Comparison of ENCODE assay signal across 12 mouse cellular contexts in the genomic region with DNA sequence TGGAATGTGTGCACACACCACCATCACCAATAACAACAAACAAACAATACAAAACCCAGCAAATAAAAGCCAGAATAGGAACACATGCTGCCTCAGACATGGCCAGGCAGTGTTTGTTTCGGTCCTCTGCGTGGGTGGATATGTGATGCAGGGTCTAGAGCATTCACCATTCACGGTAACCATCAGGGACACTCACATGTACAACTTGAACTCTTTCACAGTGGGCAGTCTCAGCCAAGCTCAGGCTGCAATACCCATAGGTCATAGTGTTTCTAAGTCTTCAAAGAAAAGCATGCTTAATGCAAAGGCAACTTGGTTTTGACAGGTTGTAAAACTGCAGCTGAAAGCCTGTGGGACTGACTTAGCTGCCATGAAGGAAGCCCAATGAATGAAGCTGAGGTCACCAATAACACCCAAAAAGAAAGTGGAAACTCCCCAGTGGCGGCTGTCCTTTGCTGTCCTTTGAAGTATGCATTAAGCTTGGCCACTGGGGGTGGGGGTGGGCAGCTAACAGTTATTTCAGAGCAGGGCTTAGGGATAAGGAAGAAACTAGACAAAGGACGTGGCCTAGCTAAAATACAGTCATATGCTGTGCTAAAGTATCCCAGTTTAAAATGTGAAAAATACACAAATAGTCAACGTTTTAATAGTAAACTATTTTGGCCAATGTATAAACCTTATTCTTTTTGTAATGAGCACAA. TPM values are rescaled to one million over a fixed set of nuclear protein-coding genes. Genes with fewer than 3 reads are reported as not detected.
A peak's percentile ranks its signal among the peaks of the same experiment; 100 is the strongest.
DNase-seq lines count a peak whose midpoint lies in the region; ATAC-seq and TF ChIP-seq lines count a peak whose summit lies in the region.
"Had no signal": no experiment of that assay in that cellular context is flagged by ENCODE, and none has a peak within 500 bp of the region (broad histone marks: within the 10 kb centered on the region; RNA-seq: fewer than 3 reads in every experiment).

No protein-coding gene starts in this region.

- intact Hi-C loops in left cerebral cortex, postnatal 25 days (cut with DNase I) = no loop called here

- DNase-seq in heart, postnatal 0 days (ENCODE audit: low spot score) = no peak
- no peak for DNase-seq in heart, adult 8-10 months (ENCODE audit: low spot score)
- DNase-seq in embryonic facial prominence, embryonic 10.5 days (ENCODE audit: low spot score) = no peak
- DNase-seq in left cerebral cortex, postnatal 25 days (ENCODE audit: low spot score in 2 of 2) = no peak
- DNase-seq in layer of hippocampus, postnatal 36 days = no peak
- DNase-seq: cerebellum, postnatal 10 days; left cerebral cortex, postnatal 4 days had no signal

- TF ChIP-seq CTCF in heart, postnatal 0 days (IDR thresholded peaks at IDR 0.05; ENCODE audit: low read depth) = no peak

- H3K27ac ChIP-seq in heart, postnatal 0 days (ENCODE audit: low read depth) = peak overlapping the region; percentile 27
- H3K27ac ChIP-seq in embryonic facial prominence, embryonic 10.5 days (replicated peaks) = peak overlapping the region; percentile 30; the same call in 1 of the 2 replicates
- peak overlapping the region; percentile 80; the same call in 1 of the 2 replicates for H3K27ac ChIP-seq in embryonic facial prominence, embryonic 12.5 days
- peak overlapping the region; percentile 85; the same call in 1 of the 2 replicates for H3K27ac ChIP-seq in limb, embryonic 13.5 days
- H3K27ac ChIP-seq: midbrain, embryonic 10.5 days had no signal

- H3K9ac ChIP-seq in heart, postnatal 0 days (replicated peaks; ENCODE audit: low read depth, low read length) = no peak overlapping the region
- no peak overlapping the region for H3K9ac ChIP-seq in embryonic facial prominence, embryonic 12.5 days
- no peak overlapping the region for H3K9ac ChIP-seq in limb, embryonic 13.5 days

- 52% methylated on average over 6 of the region's 6 CpGs for WGBS in heart, postnatal 0 days
- WGBS in embryonic facial prominence, embryonic 10.5 days = 68% methylated on average over 6 of the region's 6 CpGs
- 64% methylated on average over 6 of the region's 6 CpGs for WGBS in embryonic facial prominence, embryonic 12.5 days
- 35% methylated on average over 6 of the region's 6 CpGs for WGBS in limb, embryonic 13.5 days

- no peak overlapping the region for H3K4me3 ChIP-seq in heart, postnatal 0 days (ENCODE audit: low read depth, low read length)
- no peak overlapping the region for H3K4me3 ChIP-seq in embryonic facial prominence, embryonic 10.5 days
- no peak overlapping the region for H3K4me3 ChIP-seq in embryonic facial prominence, embryonic 12.5 days
- H3K4me3 ChIP-seq in limb, embryonic 13.5 days = no peak overlapping the region
- H3K4me3 ChIP-seq: midbrain, embryonic 10.5 days had no signal

- H3K4me1 ChIP-seq in heart, postnatal 0 days (ENCODE audit: control insufficient read depth, insufficient read depth) = no peaks in the 10 kb centered on the region
- peaks cover 19% of the 10 kb centered on the region for H3K4me1 ChIP-seq in embryonic facial prominence, embryonic 10.5 days
- peaks cover 22% of the 10 kb centered on the region for H3K4me1 ChIP-seq in embryonic facial prominence, embryonic 12.5 days
- peaks cover 25% of the 10 kb centered on the region for H3K4me1 ChIP-seq in limb, embryonic 13.5 days

- no peaks in the 10 kb centered on the region for H3K9me3 ChIP-seq in heart, postnatal 0 days (replicated peaks; ENCODE audit: control insufficient read depth, low read length)
- no peaks in the 10 kb centered on the region for H3K9me3 ChIP-seq in embryonic facial prominence, embryonic 10.5 days
- no peaks in the 10 kb centered on the region for H3K9me3 ChIP-seq in embryonic facial prominence, embryonic 12.5 days
- no peaks in the 10 kb centered on the region for H3K9me3 ChIP-seq in limb, embryonic 13.5 days
- H3K9me3 ChIP-seq: midbrain, embryonic 10.5 days had no signal

- H3K36me3 ChIP-seq in heart, postnatal 0 days (replicated peaks; ENCODE audit: control insufficient read depth, insufficient read depth, low read length) = peaks cover 27% of the 10 kb centered on the region
- H3K36me3 ChIP-seq in embryonic facial prominence, embryonic 10.5 days (replicated peaks) = peaks cover 32% of the 10 kb centered on the region
- H3K36me3 ChIP-seq in embryonic facial prominence, embryonic 12.5 days = peaks cover 21% of the 10 kb centered on the region
- peaks cover 27% of the 10 kb centered on the region for H3K36me3 ChIP-seq in limb, embryonic 13.5 days

- TF ChIP-seq EP300 in heart, postnatal 0 days (IDR thresholded peaks at IDR 0.05; ENCODE audit: low read depth) = no peak

- no peak for ATAC-seq in heart, postnatal 0 days (ENCODE audit: insufficient read depth, low read depth)
- no peak for ATAC-seq in embryonic facial prominence, embryonic 12.5 days (ENCODE audit: insufficient number of reproducible peaks, insufficient read depth, low FRiP score, low TSS enrichment)
- peak; percentile 41 for ATAC-seq in limb, embryonic 13.5 days (ENCODE audit: low FRiP score, low read depth)
- ATAC-seq: hindbrain, embryonic 16.5 days had no signal

- H3K4me2 ChIP-seq in heart, postnatal 0 days (ENCODE audit: low read depth, low read length) = no peak overlapping the region
- no peak overlapping the region for H3K4me2 ChIP-seq in embryonic facial prominence, embryonic 12.5 days (replicated peaks)
- H3K4me2 ChIP-seq in limb, embryonic 13.5 days (replicated peaks) = 0 out of 2 replicates have a peak overlapping the region, but pooled peaks have one; percentile 32

- H3K27me3 ChIP-seq in heart, postnatal 0 days (ENCODE audit: control insufficient read depth, insufficient read depth, low read length) = no peaks in the 10 kb centered on the region
- no peaks in the 10 kb centered on the region for H3K27me3 ChIP-seq in embryonic facial prominence, embryonic 10.5 days (replicated peaks; ENCODE audit: low read depth, poor library complexity, severe bottlenecking)
- no peaks in the 10 kb centered on the region for H3K27me3 ChIP-seq in embryonic facial prominence, embryonic 12.5 days
- no peaks in the 10 kb centered on the region for H3K27me3 ChIP-seq in limb, embryonic 13.5 days
- H3K27me3 ChIP-seq: CH12.LX had no signal

RNA-seq across cellular contexts. Expression of a gene that starts 31.9 kb away (rescaled TPM):
- total RNA-seq in heart, postnatal 0 days (2014; rRNA removed; ENCODE audit: low replicate concordance) = 23.8 and 24.3 TPM in 2 replicates
- 24.5 and 24.6 TPM in 2 replicates for polyA plus RNA-seq in heart, postnatal 0 days (2015; fragmentation: Nextera tagmentation; extraction: Ambion mirVana)
- 10 to 100 TPM; 34.0 to 37.1 (median 35.2) TPM for total RNA-seq in heart, adult 8-10 months (2022)
- 38.0 and 38.4 TPM in 2 replicates for polyA plus RNA-seq in embryonic facial prominence, embryonic 10.5 days (2016; fragmentation: Nextera tagmentation; extraction: Ambion mirVana)
- polyA plus RNA-seq in embryonic facial prominence, embryonic 12.5 days (2016; fragmentation: Nextera tagmentation; extraction: Ambion mirVana) = 41.9 and 45.6 TPM in 2 replicates
- polyA plus RNA-seq in limb, embryonic 13.5 days (2015; fragmentation: Nextera tagmentation; extraction: Ambion mirVana) = 39.0 and 40.1 TPM in 2 replicates
- total RNA-seq in left cerebral cortex, postnatal 25 days (2021) = 10 to 100 TPM; 49.6 to 49.7 TPM
- 10 to 100 TPM; 51.0 to 52.5 TPM for total RNA-seq in layer of hippocampus, postnatal 36 days (2021)

Comparison
In these comparisons a context has a peak if more than half of its experiments do, and no peak if none do; other contexts are left out.
1. H3K27ac ChIP-seq: peak in every context shown above with its lines; median percentile 85 in limb, embryonic 13.5 days; 80 in embryonic facial prominence, embryonic 12.5 days; 30 in embryonic facial prominence, embryonic 10.5 days; 27 in heart, postnatal 0 days.